Mouse (Mus musculus) T-cell, adult 66 days (primary cell): Measurements from ENCODE around the gene Ikbkg. TPM values are rescaled to one million over a fixed set of nuclear protein-coding genes. Genes with fewer than 3 reads are reported as not detected.

Experiments used
- total RNA-seq, 2 experiments: library from RNA; stranded (reverse); gene quantifications; 3 replicates in 1 of 2; 4 replicates in 1 of 2; pipeline ENCODE4 v1.2.4; 2023

Gene Ikbkg
- total RNA-seq = 10 to 100 TPM; 46.0 to 58.1 TPM

DNA sequence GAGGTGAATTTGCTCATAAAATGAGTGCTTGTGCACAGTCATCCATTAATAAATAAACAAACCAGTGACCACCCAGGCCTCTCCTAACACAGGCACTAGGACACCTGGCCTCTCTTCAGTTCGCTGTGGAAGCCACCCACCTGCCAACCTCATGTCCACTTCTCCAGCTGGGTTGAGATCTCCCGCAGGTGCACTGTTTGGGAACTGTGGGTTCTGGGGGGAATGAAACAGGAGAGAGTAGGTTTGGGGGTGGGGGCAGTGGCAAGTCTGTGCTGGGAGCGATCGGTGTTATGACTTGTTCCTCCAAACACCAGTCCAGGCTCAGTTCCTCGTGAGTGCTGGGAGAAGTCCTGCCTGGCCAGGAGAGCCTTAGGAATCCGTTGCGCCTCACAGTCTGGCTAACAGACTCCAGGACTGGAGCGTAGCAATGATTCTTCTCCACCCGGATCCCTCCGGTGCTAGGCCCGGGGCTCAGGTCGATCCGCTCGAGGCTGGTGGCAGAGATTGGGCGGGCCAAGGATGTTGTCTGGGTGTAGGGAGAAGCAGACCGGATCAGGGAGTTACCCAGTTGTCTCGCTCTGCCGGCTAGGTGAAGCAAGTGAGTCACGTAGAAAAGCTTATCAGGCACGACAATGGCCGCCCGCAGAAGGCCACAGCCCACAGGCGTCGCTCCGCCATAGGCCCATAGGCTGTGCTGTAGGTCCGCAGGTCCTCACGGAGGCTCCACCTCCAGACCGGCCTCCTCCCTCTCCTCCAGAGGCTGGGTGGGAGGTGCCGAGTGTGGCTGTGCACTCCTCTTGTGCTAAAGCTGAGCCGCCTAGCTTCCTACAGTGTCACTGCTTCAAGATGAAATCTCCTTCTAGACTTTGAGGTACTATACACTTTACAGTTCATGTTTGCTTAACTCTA lies at the start of gene Ikbkg, which contains the start of gene Fam3a:
Gene Ikbkg (plus strand): TSS at position 756 of the 909 bp plus-strand sequence.
Gene Fam3a (minus strand): TSS at position 738 of the 909 bp plus-strand sequence.

DNA sequence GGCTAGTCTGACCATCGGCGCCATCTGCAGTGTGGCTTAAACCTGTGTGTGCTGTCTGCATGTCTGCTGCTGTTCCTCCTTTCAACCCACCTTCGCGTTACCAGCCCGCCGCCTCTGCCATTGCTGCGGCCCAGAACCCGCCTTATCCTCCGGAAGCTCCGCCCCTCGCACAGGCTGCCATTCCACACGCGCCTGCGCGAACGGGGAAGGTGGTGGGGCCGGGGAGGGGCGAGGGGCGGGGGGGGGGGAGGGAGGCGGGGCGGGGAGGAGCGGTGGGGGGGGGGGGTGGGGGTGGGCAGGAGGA lies 39.7 kb upstream of the Ikbkg start, which contains the start of gene Lage3:
Gene Lage3 (minus strand): TSS at position 152 of the 304 bp plus-strand sequence.

DNA sequence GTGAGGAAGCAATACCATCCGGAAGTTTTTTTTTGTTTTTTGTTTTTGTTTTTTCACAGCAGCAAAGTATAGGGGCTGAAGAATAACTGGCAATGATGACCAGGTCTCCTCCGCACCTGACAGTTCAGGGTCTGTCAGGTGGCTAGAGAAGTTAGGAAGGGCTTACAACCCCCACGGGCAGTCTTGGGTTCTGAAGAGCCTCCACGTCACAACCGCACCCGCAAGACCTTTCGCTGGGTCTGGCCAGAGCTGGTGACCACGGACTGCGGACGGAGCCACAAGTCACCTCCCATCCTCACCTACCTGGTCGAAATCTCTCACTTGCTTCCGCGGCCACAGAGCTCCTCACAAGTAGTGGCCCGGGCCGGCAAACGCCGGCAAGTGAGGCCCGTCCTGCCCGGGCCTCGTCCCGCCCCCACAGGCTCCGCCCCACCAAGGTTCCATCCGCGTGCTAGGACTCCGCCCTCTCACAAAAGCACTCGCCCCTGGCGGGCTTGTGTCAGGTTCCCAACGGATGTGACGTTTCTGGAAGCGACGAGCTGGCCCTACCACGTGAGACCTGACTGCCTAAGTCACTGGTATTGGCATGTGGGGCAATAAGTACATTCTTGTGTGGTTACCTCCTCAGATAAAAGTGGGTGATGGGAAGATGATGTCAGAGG lies 20.1 kb upstream of the Ikbkg start, which contains the start of the genes Ubl4a and Slc10a3:
Gene Ubl4a (minus strand): TSS at position 331 of the 662 bp plus-strand sequence.
Gene Slc10a3 (minus strand): TSS at position 462 of the 662 bp plus-strand sequence.

DNA sequence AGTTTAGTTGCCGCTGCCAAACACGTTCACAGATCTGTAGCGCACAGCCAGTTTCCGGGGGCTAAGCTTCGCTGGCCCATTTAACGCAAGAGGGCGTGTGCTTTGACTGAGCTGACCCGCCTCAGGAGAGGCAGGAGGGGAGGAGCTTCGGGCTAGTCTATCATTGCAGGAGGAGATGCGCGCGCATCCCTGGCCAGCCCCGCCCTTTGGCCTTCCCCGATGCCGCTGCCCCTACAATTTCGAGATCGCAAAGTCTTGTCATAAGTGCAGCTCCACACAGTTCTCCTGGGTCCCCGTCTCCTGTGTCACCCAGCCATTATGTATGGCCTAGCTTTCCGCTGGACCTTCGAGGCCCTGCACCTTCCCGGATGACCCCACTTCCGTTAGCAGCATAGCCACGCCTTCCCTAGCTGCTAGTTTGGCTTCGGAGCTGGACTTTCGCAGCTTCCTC lies 35.8 kb downstream of the Ikbkg start, which contains the start of gene G6pdx:
Gene G6pdx (minus strand): TSS at position 369 of the 451 bp plus-strand sequence.

DNA sequence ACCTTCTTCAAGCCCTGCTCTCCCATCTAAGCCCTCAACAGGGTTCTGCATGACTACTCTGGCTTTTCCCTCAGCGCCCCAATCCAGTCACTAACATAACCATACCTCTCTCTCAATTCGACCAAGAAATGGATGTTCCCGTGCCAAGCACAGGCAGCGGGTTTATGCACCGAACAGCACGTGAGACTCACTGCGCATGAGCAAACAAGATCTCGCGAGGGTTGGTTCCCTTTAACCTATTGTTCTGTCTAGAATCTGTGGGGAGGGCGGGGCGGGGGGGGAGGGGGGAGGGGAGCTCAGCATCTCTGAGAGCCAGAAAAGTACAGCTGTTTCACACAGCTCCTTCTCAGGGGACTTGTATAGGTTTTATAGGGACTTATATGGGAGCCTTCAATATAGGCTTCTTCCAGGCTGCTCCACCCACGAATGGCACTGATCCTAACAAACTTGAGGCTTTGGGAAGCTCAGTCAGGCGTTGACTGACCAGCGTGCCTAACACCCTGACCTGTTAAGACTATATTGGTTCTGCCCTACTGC lies 88.3 kb downstream of the Ikbkg start, which contains the start of gene Gm6880:
Gene Gm6880 (minus strand): TSS at position 51 of the 537 bp plus-strand sequence.

Other genes starting within 250 kb of the Ikbkg start
- not detected for gene Tex28, start 225.5 kb upstream of the Ikbkg start, total RNA-seq
- 1 to 10 TPM in 1 of 2 experiments, under 1 TPM in 1; 0.30 to 2.2 TPM for gene Tktl1, start 216.0 kb upstream of the Ikbkg start, total RNA-seq
- gene Flna, start 143.5 kb upstream of the Ikbkg start, total RNA-seq = 100 to 1,000 TPM; 663 to 672 TPM
- gene Emd, start 138.6 kb upstream of the Ikbkg start, total RNA-seq = 10 to 100 TPM; 64.3 to 65.0 TPM
- 100 to 1,000 TPM; 634 to 720 TPM for gene Rpl10, start 122.5 kb upstream of the Ikbkg start, total RNA-seq
- 10 to 100 TPM; 64.9 to 73.4 TPM for gene Taz, start 111.4 kb upstream of the Ikbkg start, total RNA-seq
- gene Dnase1l1, start 111.0 kb upstream of the Ikbkg start, total RNA-seq = 10 to 100 TPM; 10.7 to 13.7 TPM
- 10 to 100 TPM; 89.1 to 92.3 TPM for gene Atp6ap1, start 96.2 kb upstream of the Ikbkg start, total RNA-seq
- 100 to 1,000 TPM; 194 to 226 TPM for gene Gdi1, start 88.3 kb upstream of the Ikbkg start, total RNA-seq
- 10 to 100 TPM; 56.6 to 62.8 TPM for gene Fam50a, start 80.3 kb upstream of the Ikbkg start, total RNA-seq
- 10 to 100 TPM in 1 of 2 experiments, 1 to 10 TPM in 1; 9.4 to 12.8 TPM for gene Plxna3, start 64.2 kb upstream of the Ikbkg start, total RNA-seq
- 10 to 100 TPM; 24.0 to 30.7 TPM for gene Lage3, start 39.7 kb upstream of the Ikbkg start, total RNA-seq
- gene Ubl4a, start 20.1 kb upstream of the Ikbkg start, total RNA-seq = 10 to 100 TPM; 29.1 to 33.7 TPM
- gene Slc10a3, start 19.9 kb upstream of the Ikbkg start, total RNA-seq = 10 to 100 TPM; 16.9 to 19.6 TPM
- 10 to 100 TPM; 19.0 to 24.6 TPM for gene Fam3a, start within 50 bp of the Ikbkg start, total RNA-seq
- gene G6pdx, start 35.9 kb downstream of the Ikbkg start, total RNA-seq = 10 to 100 TPM; 28.3 to 30.1 TPM
- not detected for gene Gm6880, start 88.1 kb downstream of the Ikbkg start, total RNA-seq
- gene Olfr1326-ps1, start 181.6 kb downstream of the Ikbkg start, total RNA-seq = not detected
- not detected for gene Olfr1325, start 199.4 kb downstream of the Ikbkg start, total RNA-seq